Mouse (Mus musculus) gastrocnemius, postnatal 25 days (tissue): ENCODE measurements around the gene Terb2. TPM values are rescaled to one million over a fixed set of nuclear protein-coding genes. Genes with fewer than 3 reads are reported as not detected.

Experiments
- DNase-seq: peaks from one replicate; pipeline ENCODE4 v3.0.0; 2022
- total RNA-seq, 2 experiments: library from RNA; stranded (reverse); gene quantifications; 1 replicate in 1 of 2; 2 replicates in 1 of 2; pipeline ENCODE4 v1.2.3; 2021

The Terb2 gene
- total RNA-seq, 2 experiments from 2014 or later = not detected

GRCm38 (mm10) chr2:122233759-122234557, 47.9 kb downstream of the Terb2 start:
- no peak for DNase-seq

- DNase-seq = peak; percentile 76
These were observed 48.7 kb downstream of the Terb2 start, which contains the start of gene Sord for GRCm38 (mm10) chr2:122234611-122235288. TSS of gene Sord (plus strand) at chr2:122234749.

GRCm38 (mm10) chr2:122235425-122235824, 49.4 kb downstream of the Terb2 start:
- no peak for DNase-seq

GRCm38 (mm10) chr2:122236321-122236720, 50.2 kb downstream of the Terb2 start:
- no peak for DNase-seq

DNA sequence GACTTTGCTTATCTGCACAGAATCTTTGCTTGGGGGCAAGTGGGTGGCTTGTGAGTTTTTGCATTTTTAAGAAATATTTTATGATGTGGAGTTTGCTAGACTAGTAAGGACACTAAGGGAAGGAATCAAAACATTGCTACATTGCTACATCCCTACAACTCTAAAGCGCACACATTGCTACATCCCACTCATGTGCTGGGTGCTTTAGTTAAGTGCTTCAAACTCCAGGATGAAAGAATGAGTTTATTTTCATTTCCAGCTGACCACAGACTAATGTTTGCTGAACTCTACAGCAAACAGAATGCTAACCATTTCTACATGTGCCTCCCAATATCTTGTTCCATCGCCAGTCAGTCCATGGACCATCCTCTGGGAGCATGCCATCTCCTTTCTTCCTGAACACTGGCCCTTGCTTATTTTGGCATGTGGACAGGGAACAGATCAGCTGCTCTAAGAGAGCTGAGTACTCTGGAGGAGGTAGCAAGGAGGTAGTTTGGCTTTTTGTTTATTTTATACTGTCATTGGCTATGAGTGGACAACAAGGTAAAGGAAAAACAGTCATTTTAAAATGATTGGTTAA, 51.9 kb downstream of the Terb2 start:
- DNase-seq = no peak

GRCm38 (mm10) chr2:122240735-122241134, 54.7 kb downstream of the Terb2 start:
- DNase-seq = no peak

GRCm38 (mm10) chr2:122241226-122241625, 55.2 kb downstream of the Terb2 start:
- no peak for DNase-seq

- no peak for DNase-seq
These were observed 55.9 kb downstream of the Terb2 start for GRCm38 (mm10) chr2:122241935-122242334.

GRCm38 (mm10) chr2:122243671-122244131, 57.6 kb downstream of the Terb2 start:
- DNase-seq = peak; percentile 46

DNA sequence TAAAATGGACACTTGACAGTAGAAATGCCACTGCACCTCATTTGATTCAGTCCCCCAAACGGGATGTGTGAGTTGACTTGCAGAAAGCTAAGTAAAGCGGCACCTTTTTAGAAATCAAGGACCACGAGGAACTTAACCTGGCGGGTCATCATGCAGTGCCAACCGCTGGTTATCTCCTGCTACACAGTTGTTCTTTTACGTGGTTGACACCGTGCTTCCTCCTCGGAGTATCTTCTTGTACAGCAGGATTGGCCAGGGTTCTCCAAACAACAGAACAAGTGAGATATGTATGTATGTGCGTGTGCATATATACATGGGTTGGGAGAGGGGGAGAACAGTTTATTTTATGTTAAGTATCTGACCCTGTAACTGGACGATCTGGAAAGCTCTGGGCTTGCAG, 61.7 kb downstream of the Terb2 start:
- DNase-seq = no peak

- DNase-seq = no peak
These were observed 69.9 kb downstream of the Terb2 start for GRCm38 (mm10) chr2:122255997-122256396.

Other genes starting within 250 kb of the Terb2 start
- gene Ctdspl2, start 230.3 kb upstream of the Terb2 start, total RNA-seq = 1 to 10 TPM; 7.2 to 7.6 TPM
- gene Mageb3, start 230.2 kb upstream of the Terb2 start, total RNA-seq = under 1 TPM in 1 of 2 experiments, not detected in 1; 0.15 TPM
- gene Eif3j1, start 157.7 kb upstream of the Terb2 start, total RNA-seq = 10 to 100 TPM; 24.1 to 24.8 TPM
- 1 to 10 TPM; 5.0 to 5.6 TPM for gene Spg11, start 67.9 kb upstream of the Terb2 start, total RNA-seq
- gene B2m, start 38.6 kb upstream of the Terb2 start, total RNA-seq = 100 to 1,000 TPM in 1 of 2 experiments, 10 to 100 TPM in 1; 61.7 to 111 TPM
- gene Trim69, start 25.6 kb upstream of the Terb2 start, total RNA-seq = not detected
- gene Patl2, start 83 bp upstream of the Terb2 start, total RNA-seq = not detected
- 10 to 100 TPM; 37.8 to 39.9 TPM for gene Sord, start 48.5 kb downstream of the Terb2 start, total RNA-seq
- gene Duox2, start 112.2 kb downstream of the Terb2 start, total RNA-seq = under 1 TPM; 0.08 to 0.16 TPM
- not detected for gene Duoxa2, start 112.6 kb downstream of the Terb2 start, total RNA-seq
- 1 to 10 TPM in 1 of 2 experiments, under 1 TPM in 1; 0.95 to 1.1 TPM for gene Duoxa1, start 127.5 kb downstream of the Terb2 start, total RNA-seq
- gene Duox1, start 129.4 kb downstream of the Terb2 start, total RNA-seq = under 1 TPM; 0.46 to 0.72 TPM
- 1 to 10 TPM; 2.0 to 2.7 TPM for gene Shf, start 182.9 kb downstream of the Terb2 start, total RNA-seq
- gene Slc28a2, start 240.2 kb downstream of the Terb2 start, total RNA-seq = 1 to 10 TPM; 4.8 to 5.6 TPM